In genomic region chr10:67216872-67217271, GRCm38 (mm10) we compare ENCODE assay signal across 12 mouse cellular contexts.
DNase-seq lines count a peak whose midpoint lies in the region; ATAC-seq and TF ChIP-seq lines count a peak whose summit lies in the region.
"Had no signal": no experiment of that assay in that cellular context is flagged by ENCODE, and none has a peak within 500 bp of the region (broad histone marks: within the 10 kb centered on the region; RNA-seq: fewer than 3 reads in every experiment).

No protein-coding gene starts in this region.

- no peak overlapping the region for H3K27ac ChIP-seq in gastrocnemius, adult 2 months
- no peak overlapping the region for H3K27ac ChIP-seq in liver, postnatal 0 days (ENCODE audit: low read depth)
- no peak overlapping the region for H3K27ac ChIP-seq in liver, embryonic 11.5 days (ENCODE audit: low read depth, low read length)

- H3K36me3 ChIP-seq in liver, postnatal 0 days (replicated peaks; ENCODE audit: insufficient read depth, low read length), result peaks cover 40% of the 10 kb centered on the region
- peaks cover 18% of the 10 kb centered on the region for H3K36me3 ChIP-seq in liver, embryonic 11.5 days (ENCODE audit: control insufficient read depth, insufficient read depth, low read length)

- intact Hi-C loops in gastrocnemius, adult 2 months (cut with DNase I), result loop anchor here (2.0 kb wide), 1 partner anchor 308 kb away; no protein-coding TSS in a partner anchor
- intact Hi-C loops in gastrocnemius, postnatal 36 days (cut with DNase I), result loop anchor here (5.0 kb wide), 1 partner anchor 305 kb away; no protein-coding TSS in a partner anchor

- H3K27me3 ChIP-seq in liver, postnatal 0 days (ENCODE audit: insufficient read depth, low read length), result no peaks in the 10 kb centered on the region
- H3K27me3 ChIP-seq in liver, embryonic 11.5 days (replicated peaks; ENCODE audit: control insufficient read depth, insufficient read depth, low read length), result no peaks in the 10 kb centered on the region
- H3K27me3 ChIP-seq: heart, embryonic 12.5 days had no signal

- no peak for TF ChIP-seq EP300 in liver, postnatal 0 days (IDR thresholded peaks at IDR 0.05; ENCODE audit: low read depth)

- H3K9me3 ChIP-seq in liver, postnatal 0 days (ENCODE audit: low read length), result no peaks in the 10 kb centered on the region
- H3K9me3 ChIP-seq in liver, embryonic 11.5 days (ENCODE audit: control insufficient read depth, low read length), result no peaks in the 10 kb centered on the region
- H3K9me3 ChIP-seq: heart, embryonic 12.5 days had no signal

- peak; percentile 56 for TF ChIP-seq CTCF in gastrocnemius, adult 2 months (IDR thresholded peaks at IDR 0.05)
- peak; percentile 47 for TF ChIP-seq CTCF in liver, postnatal 0 days (IDR thresholded peaks at IDR 0.05; ENCODE audit: low read depth)

- H3K4me2 ChIP-seq in liver, postnatal 0 days (ENCODE audit: low read depth, low read length), result no peak overlapping the region
- H3K4me2 ChIP-seq in liver, embryonic 11.5 days, result no peak overlapping the region
- H3K4me2 ChIP-seq: heart, embryonic 12.5 days had no signal

- 77% methylated on average over 3 of the region's 3 CpGs for WGBS in liver, postnatal 0 days (ENCODE audit: insufficient replicate concordance)
- WGBS in liver, embryonic 11.5 days, result 93% methylated on average over 3 of the region's 3 CpGs

- no peak for ATAC-seq in liver, postnatal 0 days
- ATAC-seq in liver, embryonic 11.5 days (replicated peaks; ENCODE audit: low FRiP score), result no peak
- peak; percentile 76 for ATAC-seq in CD4-positive, CD25-positive, alpha-beta regulatory T cell, adult 4 months
- ATAC-seq: hindbrain, embryonic 16.5 days had no signal

- H3K4me3 ChIP-seq in gastrocnemius, adult 2 months, result no peak overlapping the region
- no peak overlapping the region for H3K4me3 ChIP-seq in liver, postnatal 0 days (ENCODE audit: low read depth, low read length)
- H3K4me3 ChIP-seq in liver, embryonic 11.5 days (ENCODE audit: low read depth, low read length), result no peak overlapping the region
- H3K4me3 ChIP-seq: heart, embryonic 12.5 days had no signal

- DNase-seq in gastrocnemius, adult 2 months, result no peak
- no peak for DNase-seq in gastrocnemius, postnatal 36 days
- DNase-seq in liver, postnatal 0 days, result no peak
- no peak for DNase-seq in liver, embryonic 11.5 days (ENCODE audit: low spot score)
- peak; percentile 54 for DNase-seq in induced T-regulatory cell, adult 2 months (ENCODE audit: low read depth)
- no peak for DNase-seq in layer of hippocampus, postnatal 36 days
- no peak for DNase-seq in adrenal gland, adult 18-20 months (ENCODE audit: low spot score in 2 of 2)
- DNase-seq: cerebellum, postnatal 36 days; right cerebral cortex, postnatal 4 days had no signal

- H3K4me1 ChIP-seq in liver, postnatal 0 days (ENCODE audit: insufficient read depth), result no peaks in the 10 kb centered on the region
- H3K4me1 ChIP-seq in liver, embryonic 11.5 days (replicated peaks; ENCODE audit: control insufficient read depth, insufficient read depth, low read length), result no peaks in the 10 kb centered on the region

- H3K9ac ChIP-seq in liver, postnatal 0 days (replicated peaks), result no peak overlapping the region
- no peak overlapping the region for H3K9ac ChIP-seq in liver, embryonic 11.5 days (ENCODE audit: low read depth, low read length)
- H3K9ac ChIP-seq: heart, embryonic 12.5 days had no signal
